8 mouse cellular contexts compared by ENCODE assay signal in genomic region chr19:6364842-6365241, GRCm38 (mm10). TPM values are rescaled to one million over a fixed set of nuclear protein-coding genes. Genes with fewer than 3 reads are reported as not detected.
DNase-seq lines count a peak whose midpoint lies in the region; ATAC-seq and TF ChIP-seq lines count a peak whose summit lies in the region.

No protein-coding gene starts in this region.

- peaks cover 37% of the 10 kb centered on the region for H3K79me2 ChIP-seq in MEL (ENCODE audit: control insufficient read depth, insufficient read depth, low read length, poor library complexity)

- DNase-seq in heart, postnatal 0 days (ENCODE audit: low spot score), result no peak
- no peak for DNase-seq in heart, postnatal 14 days
- DNase-seq in MEL (ENCODE audit: low read depth, low spot score), result peak; percentile 71
- DNase-seq in hindbrain, embryonic 10.5 days (ENCODE audit: low spot score), result no peak
- DNase-seq in midbrain, embryonic 11.5 days (ENCODE audit: low spot score, missing footprints), result no peak
- no peak for DNase-seq in adrenal gland, postnatal 4 days (ENCODE audit: low spot score in 2 of 2)
- DNase-seq in left cerebral cortex, postnatal 10 days (ENCODE audit: extremely low spot score in 1 of 2, low spot score in 2 of 2), result no peak

- H3K4me2 ChIP-seq in heart, postnatal 0 days (ENCODE audit: low read depth, low read length), result peak overlapping the region; percentile 96
- H3K4me2 ChIP-seq in midbrain, embryonic 11.5 days, result peak overlapping the region; percentile 92

- H3K4me1 ChIP-seq in heart, postnatal 0 days (ENCODE audit: control insufficient read depth, insufficient read depth), result peaks cover 18% of the 10 kb centered on the region
- peaks cover 18 to 25% of the 10 kb centered on the region in 2 experiments for H3K4me1 ChIP-seq in MEL (ENCODE audit: control insufficient read depth in 1 of 2, insufficient read depth in 2 of 2, low read length in 2 of 2)
- H3K4me1 ChIP-seq in hindbrain, embryonic 10.5 days (replicated peaks), result peaks cover 34% of the 10 kb centered on the region
- peaks cover 11% of the 10 kb centered on the region for H3K4me1 ChIP-seq in midbrain, embryonic 11.5 days (ENCODE audit: control insufficient read depth, insufficient read depth, low read length)

- no peak for TF ChIP-seq POLR2A in MEL (IDR thresholded peaks at IDR 0.05; ENCODE audit: control insufficient read depth in 1 of 2, insufficient read depth in 1 of 2, low read depth in 1 of 2, low read length in 2 of 2, poor library complexity in 1 of 2)

- peaks cover 48% of the 10 kb centered on the region for H3K36me3 ChIP-seq in heart, postnatal 0 days (replicated peaks; ENCODE audit: control insufficient read depth, insufficient read depth, low read length)
- H3K36me3 ChIP-seq in MEL (ENCODE audit: control insufficient read depth in 1 of 2, insufficient read depth in 2 of 2, low read length in 2 of 2), result peaks cover 42 to 57% of the 10 kb centered on the region in 2 experiments
- peaks cover 54% of the 10 kb centered on the region for H3K36me3 ChIP-seq in hindbrain, embryonic 10.5 days
- peaks cover 27% of the 10 kb centered on the region for H3K36me3 ChIP-seq in midbrain, embryonic 11.5 days (ENCODE audit: control insufficient read depth, insufficient read depth, low read length)

- ATAC-seq in heart, postnatal 0 days (ENCODE audit: insufficient read depth, low read depth), result no peak
- no peak for ATAC-seq in midbrain, embryonic 11.5 days (ENCODE audit: low FRiP score)
- ATAC-seq in inflammation-experienced regulatory T-cells, adult 6 months, result no peak

- H3K27ac ChIP-seq in heart, postnatal 0 days (ENCODE audit: low read depth), result no peak overlapping the region
- H3K27ac ChIP-seq in MEL (ENCODE audit: control insufficient read depth, low read depth, low read length), result peak overlapping the region; percentile 97
- H3K27ac ChIP-seq in hindbrain, embryonic 10.5 days, result peak overlapping the region; percentile 100
- no peak overlapping the region for H3K27ac ChIP-seq in midbrain, embryonic 11.5 days (ENCODE audit: low read depth, low read length)

- no peaks in the 10 kb centered on the region for H3K27me3 ChIP-seq in heart, postnatal 0 days (ENCODE audit: control insufficient read depth, insufficient read depth, low read length)
- no peaks in the 10 kb centered on the region for H3K27me3 ChIP-seq in MEL (ENCODE audit: control insufficient read depth in 1 of 2, insufficient read depth in 2 of 2, low read length in 2 of 2)
- no peaks in the 10 kb centered on the region for H3K27me3 ChIP-seq in hindbrain, embryonic 10.5 days (ENCODE audit: insufficient read depth, poor library complexity, severe bottlenecking)
- no peaks in the 10 kb centered on the region for H3K27me3 ChIP-seq in midbrain, embryonic 11.5 days (ENCODE audit: control insufficient read depth, insufficient read depth, low read length)

- WGBS in heart, postnatal 0 days, result 3% methylated on average over 2 of the region's 2 CpGs
- WGBS in hindbrain, embryonic 10.5 days, result 4% methylated on average over 2 of the region's 2 CpGs
- WGBS in midbrain, embryonic 11.5 days, result 3% methylated on average over 2 of the region's 2 CpGs

- H3K4me3 ChIP-seq in heart, postnatal 0 days (ENCODE audit: low read depth, low read length), result peak overlapping the region; percentile 99
- peak overlapping the region; percentile 86 to 93 for H3K4me3 ChIP-seq in MEL (ENCODE audit: control insufficient read depth in 1 of 2, insufficient read depth in 1 of 2, low read depth in 2 of 2, low read length in 2 of 2)
- peak overlapping the region; percentile 99 for H3K4me3 ChIP-seq in hindbrain, embryonic 10.5 days
- H3K4me3 ChIP-seq in midbrain, embryonic 11.5 days (ENCODE audit: low read depth, low read length), result peak overlapping the region; percentile 100

- intact Hi-C loops in heart, postnatal 14 days (cut with DNase I), result no loop called here
- intact Hi-C loops in left cerebral cortex, postnatal 10 days (cut with DNase I), result no loop called here

- no peaks in the 10 kb centered on the region for H3K9me3 ChIP-seq in heart, postnatal 0 days (replicated peaks; ENCODE audit: control insufficient read depth, low read length)
- H3K9me3 ChIP-seq in MEL (replicated peaks; ENCODE audit: insufficient read depth, low read length), result no peaks in the 10 kb centered on the region
- H3K9me3 ChIP-seq in hindbrain, embryonic 10.5 days, result no peaks in the 10 kb centered on the region
- H3K9me3 ChIP-seq in midbrain, embryonic 11.5 days (ENCODE audit: control insufficient read depth, low read length), result no peaks in the 10 kb centered on the region

- no peak for TF ChIP-seq CTCF in heart, postnatal 0 days (IDR thresholded peaks at IDR 0.05; ENCODE audit: low read depth)
- no peak for TF ChIP-seq CTCF in MEL (IDR thresholded peaks at IDR 0.05 in 2 of 3, conservative IDR thresholded peaks at IDR 0.05 in 1 of 3; ENCODE audit: control insufficient read depth in 1 of 3, insufficient read depth in 1 of 3, low read depth in 2 of 3, low read length in 3 of 3, poor library complexity in 1 of 3, severe bottlenecking in 1 of 3)

- TF ChIP-seq EP300 in heart, postnatal 0 days (IDR thresholded peaks at IDR 0.05; ENCODE audit: low read depth), result no peak
- no peak for TF ChIP-seq EP300 in MEL (IDR thresholded peaks at IDR 0.05; ENCODE audit: low read depth in 1 of 2, low read length in 2 of 2)

- H3K9ac ChIP-seq in heart, postnatal 0 days (replicated peaks; ENCODE audit: low read depth, low read length), result peak overlapping the region; percentile 99; the same call in 1 of the 2 replicates
- peak overlapping the region; percentile 99 for H3K9ac ChIP-seq in MEL (ENCODE audit: control insufficient read depth, low read depth, low read length, poor library complexity, severe bottlenecking)
- H3K9ac ChIP-seq in midbrain, embryonic 11.5 days (ENCODE audit: low read length), result peak overlapping the region; percentile 100

- no peak for TF ChIP-seq RAD21 in MEL (IDR thresholded peaks at IDR 0.05; ENCODE audit: low read depth, low read length)

RNA-seq across cellular contexts. Expression of gene Sf1, which starts 1.4 kb away (rescaled TPM):
- 41.8 and 94.6 TPM in 2 replicates for total RNA-seq in heart, postnatal 0 days (2014; rRNA removed; ENCODE audit: low replicate concordance)
- 31.8 and 38.3 TPM in 2 replicates for polyA plus RNA-seq in heart, postnatal 0 days (2015; fragmentation: Nextera tagmentation; extraction: Ambion mirVana)
- total RNA-seq in heart, postnatal 14 days (2021), result 100 to 1,000 TPM; 102 to 105 TPM
- total RNA-seq in MEL (2012; rRNA removed), result 65.7 and 71.9 TPM in 2 replicates
- polyA plus RNA-seq in MEL (2012; ENCODE audit: insufficient read depth in 1 of 2, insufficient read length in 2 of 2, low read depth in 1 of 2, low replicate concordance in 2 of 2, missing spikeins in 1 of 2), result 100 to 1,000 TPM; 211 to 245 TPM
- polyA plus RNA-seq in hindbrain, embryonic 10.5 days (2016; fragmentation: Nextera tagmentation; extraction: Ambion mirVana), result 198 and 221 TPM in 2 replicates
- 186 and 215 TPM in 2 replicates for polyA plus RNA-seq in midbrain, embryonic 11.5 days (2014; fragmentation: Nextera tagmentation; extraction: Ambion mirVana)
- 100 to 1,000 TPM; 270 to 308 TPM for total RNA-seq in adrenal gland, postnatal 4 days (2021)
- 10 to 100 TPM; 53.3 to 63.5 (median 59.1) TPM for polyA plus RNA-seq in inflammation-experienced regulatory T-cells, adult 6 months (2017; shearing (Covaris generic))
- total RNA-seq in left cerebral cortex, postnatal 10 days (2021), result 100 to 1,000 TPM; 178 to 194 TPM

RNA-seq across cellular contexts. Expression of gene Pygm, which starts 19.4 kb away (rescaled TPM):
- total RNA-seq in heart, postnatal 0 days (2014; rRNA removed; ENCODE audit: low replicate concordance), result 451 and 487 TPM in 2 replicates
- 390 and 400 TPM in 2 replicates for polyA plus RNA-seq in heart, postnatal 0 days (2015; fragmentation: Nextera tagmentation; extraction: Ambion mirVana)
- 100 to 1,000 TPM; 824 to 866 TPM for total RNA-seq in heart, postnatal 14 days (2021)
- 0.62 and 0.73 TPM in 2 replicates for total RNA-seq in MEL (2012; rRNA removed)
- polyA plus RNA-seq in MEL (2012; ENCODE audit: insufficient read depth in 1 of 2, insufficient read length in 2 of 2, low read depth in 1 of 2, low replicate concordance in 2 of 2, missing spikeins in 1 of 2), result 1 to 10 TPM in 1 of 2 experiments, not detected in 1; 3.3 TPM
- 1.3 and 1.9 TPM in 2 replicates for polyA plus RNA-seq in hindbrain, embryonic 10.5 days (2016; fragmentation: Nextera tagmentation; extraction: Ambion mirVana)
- polyA plus RNA-seq in midbrain, embryonic 11.5 days (2014; fragmentation: Nextera tagmentation; extraction: Ambion mirVana), result 0.81 and 1.8 TPM in 2 replicates
- total RNA-seq in adrenal gland, postnatal 4 days (2021), result 100 to 1,000 TPM in 1 of 2 experiments, 10 to 100 TPM in 1; 81.8 to 113 TPM
- polyA plus RNA-seq in inflammation-experienced regulatory T-cells, adult 6 months (2017; shearing (Covaris generic)), result 1 to 10 TPM; 3.4 to 6.5 (median 5.7) TPM
- 10 to 100 TPM; 17.0 to 17.1 TPM for total RNA-seq in left cerebral cortex, postnatal 10 days (2021)

RNA-seq across cellular contexts. Expression of gene Map4k2, which starts 23.9 kb away (rescaled TPM):
- total RNA-seq in heart, postnatal 0 days (2014; rRNA removed; ENCODE audit: low replicate concordance), result 48.4 and 59.1 TPM in 2 replicates
- polyA plus RNA-seq in heart, postnatal 0 days (2015; fragmentation: Nextera tagmentation; extraction: Ambion mirVana), result 9.6 and 10.1 TPM in 2 replicates
- total RNA-seq in heart, postnatal 14 days (2021), result 10 to 100 TPM; 56.3 TPM
- total RNA-seq in MEL (2012; rRNA removed), result 8.0 and 10.2 TPM in 2 replicates
- 10 to 100 TPM in 1 of 2 experiments, not detected in 1; 22.3 TPM for polyA plus RNA-seq in MEL (2012; ENCODE audit: insufficient read depth in 1 of 2, insufficient read length in 2 of 2, low read depth in 1 of 2, low replicate concordance in 2 of 2, missing spikeins in 1 of 2)
- 13.1 and 14.7 TPM in 2 replicates for polyA plus RNA-seq in hindbrain, embryonic 10.5 days (2016; fragmentation: Nextera tagmentation; extraction: Ambion mirVana)
- polyA plus RNA-seq in midbrain, embryonic 11.5 days (2014; fragmentation: Nextera tagmentation; extraction: Ambion mirVana), result 6.2 and 8.6 TPM in 2 replicates
- 10 to 100 TPM; 61.1 to 62.0 TPM for total RNA-seq in adrenal gland, postnatal 4 days (2021)
- polyA plus RNA-seq in inflammation-experienced regulatory T-cells, adult 6 months (2017; shearing (Covaris generic)), result 100 to 1,000 TPM in 1 of 3 experiments, 10 to 100 TPM in 2; 68.4 to 105 (median 88.5) TPM
- 10 to 100 TPM; 72.1 to 80.9 TPM for total RNA-seq in left cerebral cortex, postnatal 10 days (2021)

RNA-seq across cellular contexts. Expression of gene Men1, which starts 30.1 kb away (rescaled TPM):
- 20.6 and 46.5 TPM in 2 replicates for total RNA-seq in heart, postnatal 0 days (2014; rRNA removed; ENCODE audit: low replicate concordance)
- 20.1 and 20.3 TPM in 2 replicates for polyA plus RNA-seq in heart, postnatal 0 days (2015; fragmentation: Nextera tagmentation; extraction: Ambion mirVana)
- 10 to 100 TPM; 18.2 to 18.5 TPM for total RNA-seq in heart, postnatal 14 days (2021)
- total RNA-seq in MEL (2012; rRNA removed), result 37.7 and 39.4 TPM in 2 replicates
- polyA plus RNA-seq in MEL (2012; ENCODE audit: insufficient read depth in 1 of 2, insufficient read length in 2 of 2, low read depth in 1 of 2, low replicate concordance in 2 of 2, missing spikeins in 1 of 2), result 100 to 1,000 TPM in 1 of 2 experiments, not detected in 1; 132 TPM
- polyA plus RNA-seq in hindbrain, embryonic 10.5 days (2016; fragmentation: Nextera tagmentation; extraction: Ambion mirVana), result 125 and 129 TPM in 2 replicates
- 51.2 and 54.7 TPM in 2 replicates for polyA plus RNA-seq in midbrain, embryonic 11.5 days (2014; fragmentation: Nextera tagmentation; extraction: Ambion mirVana)
- total RNA-seq in adrenal gland, postnatal 4 days (2021), result 10 to 100 TPM; 44.3 to 47.5 TPM
- polyA plus RNA-seq in inflammation-experienced regulatory T-cells, adult 6 months (2017; shearing (Covaris generic)), result 10 to 100 TPM; 15.8 to 18.7 (median 16.3) TPM
- total RNA-seq in left cerebral cortex, postnatal 10 days (2021), result 10 to 100 TPM; 65.8 to 66.4 TPM

RNA-seq across cellular contexts. Expression of gene Rasgrp2, which starts 34.3 kb away (rescaled TPM):
- 25.3 and 55.6 TPM in 2 replicates for total RNA-seq in heart, postnatal 0 days (2014; rRNA removed; ENCODE audit: low replicate concordance)
- polyA plus RNA-seq in heart, postnatal 0 days (2015; fragmentation: Nextera tagmentation; extraction: Ambion mirVana), result 46.6 and 55.5 TPM in 2 replicates
- total RNA-seq in heart, postnatal 14 days (2021), result 10 to 100 TPM; 66.6 to 70.7 TPM
- 176 TPM in 2 replicates for total RNA-seq in MEL (2012; rRNA removed)
- polyA plus RNA-seq in MEL (2012; ENCODE audit: insufficient read depth in 1 of 2, insufficient read length in 2 of 2, low read depth in 1 of 2, low replicate concordance in 2 of 2, missing spikeins in 1 of 2), result 100 to 1,000 TPM in 1 of 2 experiments, not detected in 1; 233 TPM
- 20.5 and 20.7 TPM in 2 replicates for polyA plus RNA-seq in hindbrain, embryonic 10.5 days (2016; fragmentation: Nextera tagmentation; extraction: Ambion mirVana)
- 14.1 and 16.8 TPM in 2 replicates for polyA plus RNA-seq in midbrain, embryonic 11.5 days (2014; fragmentation: Nextera tagmentation; extraction: Ambion mirVana)
- total RNA-seq in adrenal gland, postnatal 4 days (2021), result 10 to 100 TPM; 48.5 to 55.9 TPM
- polyA plus RNA-seq in inflammation-experienced regulatory T-cells, adult 6 months (2017; shearing (Covaris generic)), result 100 to 1,000 TPM in 1 of 3 experiments, 10 to 100 TPM in 2; 59.9 to 201 (median 68.4) TPM
- 100 to 1,000 TPM; 179 to 190 TPM for total RNA-seq in left cerebral cortex, postnatal 10 days (2021)

Comparison
In these comparisons a context has a peak if more than half of its experiments do, and no peak if none do; other contexts are left out.
1. H3K27ac ChIP-seq: peak in MEL (single experiment) and hindbrain, embryonic 10.5 days (single experiment); none in heart, postnatal 0 days (single experiment) and midbrain, embryonic 11.5 days (single experiment).
2. RNA of gene Pygm, which starts 19.4 kb away (total RNA-seq): 824 to 866 TPM in heart, postnatal 14 days, 451 to 487 TPM in heart, postnatal 0 days, 81.8 to 113 TPM in adrenal gland, postnatal 4 days and 17.0 to 17.1 TPM in left cerebral cortex, postnatal 10 days; 0.62 to 0.73 TPM in MEL; every median in the first group is over 10 times any median in the second.
3. Peak in every context shown above with its lines, with median percentiles within 50 percentile points of each other: H3K4me3 ChIP-seq and H3K9ac ChIP-seq.